Mouse (Mus musculus) forebrain, embryonic 11.5 days (tissue): ENCODE results near the gene Fbxo8. TPM values are rescaled to one million over a fixed set of nuclear protein-coding genes. Genes with fewer than 3 reads are reported as not detected.

Experiments used
- ATAC-seq: fragments of 200-750 bp; cut with Nextera tagmentation; replicated peaks from 2 replicates; pipeline ENCODE4 v1.8.0; 2017; ENCODE audit warnings: moderate TSS enrichment; ENCODE audit not compliant: low FRiP score
- DNase-seq: peaks from one replicate; pipeline ENCODE4 v3.0.0-alpha.2; 2017; ENCODE audit warnings: low spot score
- H3K27ac ChIP-seq: fragments of 300-500 bp; sonication (generic); 2 replicates; pipeline ENCODE4 v1.5.1; 2014; ENCODE audit warnings: low read depth, low read length
- H3K27me3 ChIP-seq: fragments of 300-500 bp; sonication (generic); 2 replicates; pipeline ENCODE4 v1.6.1; 2014; ENCODE audit warnings: mild to moderate bottlenecking, low read length, mixed read lengths; ENCODE audit not compliant: control insufficient read depth, insufficient read depth
- H3K36me3 ChIP-seq: fragments of 300-500 bp; sonication (generic); 2 replicates; pipeline ENCODE4 v1.6.1; 2014; ENCODE audit warnings: mild to moderate bottlenecking, low read length, moderate library complexity, mixed read lengths; ENCODE audit not compliant: control insufficient read depth, insufficient read depth
- H3K4me1 ChIP-seq: fragments of 300-500 bp; sonication (generic); replicated peaks from 2 replicates; pipeline ENCODE4 v1.6.1; 2014; ENCODE audit warnings: low read length, mixed read lengths; ENCODE audit not compliant: control insufficient read depth, insufficient read depth
- H3K4me2 ChIP-seq: fragments of 300-500 bp; sonication (generic); 2 replicates; pipeline ENCODE4 v1.6.1; 2014; ENCODE audit warnings: low read depth, mild to moderate bottlenecking, low read length, moderate library complexity, mixed read lengths; ENCODE audit not compliant: severe bottlenecking
- H3K4me3 ChIP-seq: fragments of 300-500 bp; sonication (generic); 2 replicates; pipeline ENCODE4 v1.5.1; 2014; ENCODE audit warnings: low read depth, low read length
- H3K9ac ChIP-seq: fragments of 300-500 bp; sonication (generic); 2 replicates; pipeline ENCODE4 v1.6.1; 2014; ENCODE audit warnings: low read length
- H3K9me3 ChIP-seq: fragments of 300-500 bp; sonication (generic); 2 replicates; pipeline ENCODE4 v1.6.1; 2016; ENCODE audit warnings: low read length, mixed read lengths; ENCODE audit not compliant: control insufficient read depth
- WGBS: fragments of 180-500 bp; shearing (Covaris S2); extraction: QIAGEN DNeasy Blood & Tissue Kit; methylation state at CpG from one replicate; pipeline ENCODE4 v1.1.7; 2014; 5-methylcytosine and 5-hydroxymethylcytosine counted together
- polyA plus RNA-seq: library from polyadenylated mRNA; unstranded; fragments of >200 nt; fragmentation: Nextera tagmentation; extraction: Ambion mirVana; gene quantifications from 2 replicates; pipeline ENCODE4 v1.2.1, GENCODE M21; 2014

The Fbxo8 gene
- polyA plus RNA-seq, 1 experiment from 2014 or later: 33.3 TPM

DNA sequence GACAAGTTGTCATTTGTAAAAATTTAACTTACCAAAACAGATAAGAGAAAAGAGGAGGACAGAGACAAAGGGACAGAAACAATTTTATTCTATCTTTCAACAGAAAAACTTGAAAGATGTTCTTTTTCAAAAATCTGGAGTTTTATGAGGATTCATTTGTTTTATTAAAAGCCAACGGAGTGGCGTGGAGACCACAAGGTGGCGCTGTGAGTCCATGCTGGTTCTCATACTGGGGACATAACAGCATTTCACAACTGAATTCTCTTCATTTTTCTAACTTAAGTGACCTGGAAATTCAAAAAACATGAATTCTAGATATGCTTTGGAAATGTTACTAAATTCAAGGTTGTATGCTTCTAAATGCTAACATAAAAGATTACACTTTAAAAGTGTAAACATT, 20.5 kb upstream of the Fbxo8 start:
- WGBS: 7% methylated on average over 3 of the region's 3 CpGs
- H3K9me3 ChIP-seq: no peaks in the 10 kb centered on the region
- no peak overlapping the region for H3K4me3 ChIP-seq
- H3K36me3 ChIP-seq: no peaks in the 10 kb centered on the region
- H3K4me2 ChIP-seq: no peak overlapping the region
- DNase-seq (peak; percentile 73), ATAC-seq (no peak)
- no peak overlapping the region for H3K27ac ChIP-seq
- no peaks in the 10 kb centered on the region for H3K27me3 ChIP-seq
- H3K9ac ChIP-seq: no peak overlapping the region
- no peaks in the 10 kb centered on the region for H3K4me1 ChIP-seq

DNA sequence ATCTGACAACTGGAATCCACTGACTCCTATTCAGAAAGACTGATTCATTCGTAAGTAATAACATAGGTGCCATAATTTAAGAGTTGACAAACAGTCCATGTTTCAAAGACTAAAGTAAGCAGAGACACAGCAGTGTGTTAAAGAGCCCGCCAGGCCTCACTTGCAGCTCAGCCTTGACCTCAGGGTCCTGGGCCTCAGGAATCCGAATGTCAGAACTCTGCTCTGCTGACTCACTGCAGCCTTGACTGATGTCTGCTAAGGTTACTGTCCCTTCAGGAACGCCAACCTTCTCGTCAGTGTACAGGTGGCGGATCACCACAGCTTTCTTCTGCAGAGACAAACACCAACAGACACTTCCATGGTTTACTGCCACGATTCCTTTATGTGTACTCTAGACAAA, 10.2 kb upstream of the Fbxo8 start:
- Histone ChIP-seq H3K27ac (no peak overlapping the region), H3K36me3 (no peaks in the 10 kb centered on the region; the same call in 1 of the 2 replicates), H3K9me3 (no peaks in the 10 kb centered on the region), H3K4me1 (no peaks in the 10 kb centered on the region), H3K9ac (no peak overlapping the region), H3K4me2 (no peak overlapping the region), H3K4me3 (no peak overlapping the region), H3K27me3 (no peaks in the 10 kb centered on the region)
- DNase-seq (no peak), ATAC-seq (no peak)
- WGBS: 93% methylated on average over 7 of the region's 7 CpGs

DNA sequence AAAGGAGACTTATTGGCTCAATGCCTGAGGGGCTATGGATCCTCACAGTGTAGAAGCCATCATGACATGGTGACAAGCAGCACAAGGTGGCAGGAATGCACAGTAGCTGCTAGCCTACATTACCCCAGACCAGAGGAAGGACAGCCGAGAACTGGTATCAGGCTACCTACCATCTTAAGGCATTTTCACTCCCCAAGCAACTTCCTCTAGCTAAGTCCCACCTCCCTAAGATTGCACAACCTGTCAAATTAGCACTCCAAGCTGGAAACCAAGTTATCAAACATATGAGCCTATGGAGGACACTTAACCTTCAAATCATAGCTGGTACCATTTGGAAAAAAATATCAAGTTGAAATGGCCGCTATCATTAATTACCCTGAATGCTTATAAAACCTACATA, 3.0 kb upstream of the Fbxo8 start:
- Histone ChIP-seq H3K36me3 (no peaks in the 10 kb centered on the region; the same call in 1 of the 2 replicates), H3K9ac (no peak overlapping the region), H3K4me3 (no peak overlapping the region), H3K27me3 (no peaks in the 10 kb centered on the region), H3K9me3 (no peaks in the 10 kb centered on the region), H3K27ac (no peak overlapping the region), H3K4me1 (no peaks in the 10 kb centered on the region), H3K4me2 (no peak overlapping the region)
- DNase-seq: no peak
- no peak for ATAC-seq
- 96% methylated on average over 2 of the region's 2 CpGs for WGBS

DNA sequence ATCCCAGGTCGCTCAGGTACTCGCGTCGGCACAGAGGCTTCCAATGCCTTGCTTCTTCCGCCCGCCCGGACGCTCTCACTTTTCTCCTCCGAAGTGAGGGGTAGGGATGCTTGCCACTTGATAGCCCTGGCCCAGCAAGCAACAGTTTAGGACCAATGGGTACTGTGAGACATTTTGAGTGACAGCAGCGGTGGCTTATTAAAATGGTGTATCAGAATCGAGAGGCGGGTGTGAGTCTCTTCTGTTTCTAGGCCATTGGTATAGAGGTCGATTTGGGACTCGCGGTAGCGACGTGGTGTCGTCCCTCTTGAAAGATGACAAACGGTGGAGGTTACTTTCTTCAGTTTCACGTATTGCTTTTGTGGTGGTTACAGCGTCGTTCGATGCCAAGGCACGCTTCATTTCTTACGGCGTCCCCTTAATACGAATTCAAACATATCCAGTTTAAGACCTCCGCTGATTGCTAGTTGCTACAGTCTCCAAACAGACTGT, 517 bp downstream of the Fbxo8 start:
- peak; percentile 97 for ATAC-seq
- DNase-seq: peak; percentile 79

DNA sequence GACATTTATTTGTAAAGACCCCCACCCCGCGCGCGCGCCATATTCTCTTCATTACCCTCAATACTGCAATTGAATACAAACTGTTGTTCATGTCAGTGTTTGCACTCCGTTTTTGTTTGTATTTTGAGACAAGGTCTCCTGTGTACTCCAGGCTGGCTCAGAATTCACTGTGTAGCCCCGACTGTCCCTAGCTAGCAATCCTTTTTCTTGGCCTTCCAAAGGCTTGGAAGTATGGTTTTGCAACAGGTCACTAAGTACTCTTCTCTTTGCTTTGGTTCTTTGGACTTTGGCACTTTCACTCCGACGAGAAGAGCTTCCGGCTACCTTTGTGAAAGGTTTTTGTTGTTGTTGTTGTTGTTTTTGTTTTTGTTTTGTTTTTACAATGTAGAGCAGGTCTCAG, 1.2 kb downstream of the Fbxo8 start:
- Histone ChIP-seq H3K36me3 (no peaks in the 10 kb centered on the region), H3K9ac (peak overlapping the region; percentile 83; the same call in 1 of the 2 replicates)
- DNase-seq: no peak

More for the DNA sequence above, 517 bp downstream of the Fbxo8 start:
- Histone ChIP-seq H3K27me3 (no peaks in the 10 kb centered on the region), H3K4me3 (peak overlapping the region; percentile 62), H3K4me1 (no peaks in the 10 kb centered on the region), H3K4me2 (peak overlapping the region; percentile 60), H3K36me3 (no peaks in the 10 kb centered on the region), H3K9ac (peak overlapping the region; percentile 83), H3K27ac (no peak overlapping the region), H3K9me3 (no peaks in the 10 kb centered on the region)
- WGBS: 0% methylated on average over 28 of the region's 28 CpGs

DNA sequence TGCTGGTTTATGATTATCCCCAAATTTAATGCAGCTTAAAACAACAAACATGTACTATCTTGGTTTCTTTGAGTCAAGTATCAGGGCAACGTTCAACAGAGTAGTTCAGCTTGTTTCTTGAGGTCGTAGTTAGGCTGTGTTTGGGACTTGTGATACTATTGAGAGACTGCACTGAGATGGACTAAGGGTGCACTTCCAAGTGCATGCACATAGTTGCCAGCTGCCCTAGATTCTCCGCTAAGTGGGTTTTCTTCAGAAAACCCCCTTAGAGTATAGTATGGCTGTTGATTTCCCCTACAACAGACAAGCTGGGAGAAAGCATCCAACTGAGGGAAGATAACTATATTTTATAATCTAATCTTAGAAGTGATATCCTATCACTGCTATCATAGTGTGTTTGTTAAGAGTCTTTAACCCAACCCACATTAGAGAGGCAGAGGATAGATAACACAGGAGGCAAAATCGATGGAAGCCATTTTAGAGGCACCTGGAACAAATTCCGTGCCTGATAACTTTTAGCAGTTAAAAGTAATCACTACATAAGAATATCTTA, 1.7 kb downstream of the Fbxo8 start:
- no peaks in the 10 kb centered on the region for H3K9me3 ChIP-seq
- H3K36me3 ChIP-seq: no peaks in the 10 kb centered on the region
- H3K4me2 ChIP-seq: no peak overlapping the region
- ATAC-seq (no peak), DNase-seq (no peak)
- H3K9ac ChIP-seq: no peak overlapping the region
- no peak overlapping the region for H3K27ac ChIP-seq
- no peaks in the 10 kb centered on the region for H3K27me3 ChIP-seq
- H3K4me3 ChIP-seq: no peak overlapping the region
- H3K4me1 ChIP-seq: no peaks in the 10 kb centered on the region
- WGBS: 77% methylated on average over 5 of the region's 5 CpGs

More for the DNA sequence above, 1.2 kb downstream of the Fbxo8 start:
- H3K4me2 ChIP-seq: peak overlapping the region; percentile 60
- H3K4me1 ChIP-seq: no peaks in the 10 kb centered on the region
- ATAC-seq: no peak
- 30% methylated on average over 10 of the region's 10 CpGs for WGBS
- H3K9me3 ChIP-seq: no peaks in the 10 kb centered on the region
- no peak overlapping the region for H3K27ac ChIP-seq
- H3K27me3 ChIP-seq: no peaks in the 10 kb centered on the region
- H3K4me3 ChIP-seq: peak overlapping the region; percentile 62

DNA sequence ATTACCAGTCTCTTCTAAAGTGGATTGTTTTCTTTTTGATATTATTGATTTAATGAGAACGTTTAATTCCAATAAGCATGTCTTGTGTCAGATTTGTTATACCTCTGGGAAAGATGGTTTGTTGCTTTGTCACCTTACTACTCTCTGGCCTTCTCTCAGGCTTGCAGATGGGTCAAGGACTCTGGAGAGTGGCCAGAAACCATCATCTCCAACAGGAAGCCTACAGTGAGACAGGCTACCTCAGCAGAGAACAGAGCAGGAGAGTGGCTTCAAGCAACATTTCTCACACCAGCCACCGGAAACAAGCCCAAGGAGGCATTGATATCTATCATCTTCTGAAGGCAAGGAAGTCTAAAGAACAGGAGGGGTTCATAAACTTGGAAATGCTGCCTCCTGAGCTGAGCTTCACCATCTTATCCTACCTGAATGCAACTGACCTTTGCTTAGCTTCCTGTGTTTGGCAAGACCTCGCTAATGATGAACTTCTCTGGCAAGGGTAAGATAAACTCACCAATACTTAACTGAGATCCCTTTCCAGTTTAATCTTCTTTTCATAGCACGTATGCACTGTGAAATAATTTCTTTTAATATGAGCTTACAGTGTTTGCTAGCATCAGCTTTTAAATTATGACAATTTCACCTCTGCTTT, 13.6 kb downstream of the Fbxo8 start:
- DNase-seq (no peak), ATAC-seq (no peak)
- H3K9me3 ChIP-seq: no peaks in the 10 kb centered on the region
- WGBS: 88% methylated on average over 4 of the region's 4 CpGs
- H3K27me3 ChIP-seq: no peaks in the 10 kb centered on the region
- no peak overlapping the region for H3K27ac ChIP-seq
- H3K4me2 ChIP-seq: no peak overlapping the region
- no peak overlapping the region for H3K4me3 ChIP-seq
- no peak overlapping the region for H3K9ac ChIP-seq
- H3K4me1 ChIP-seq: no peaks in the 10 kb centered on the region
- H3K36me3 ChIP-seq: no peaks in the 10 kb centered on the region

DNA sequence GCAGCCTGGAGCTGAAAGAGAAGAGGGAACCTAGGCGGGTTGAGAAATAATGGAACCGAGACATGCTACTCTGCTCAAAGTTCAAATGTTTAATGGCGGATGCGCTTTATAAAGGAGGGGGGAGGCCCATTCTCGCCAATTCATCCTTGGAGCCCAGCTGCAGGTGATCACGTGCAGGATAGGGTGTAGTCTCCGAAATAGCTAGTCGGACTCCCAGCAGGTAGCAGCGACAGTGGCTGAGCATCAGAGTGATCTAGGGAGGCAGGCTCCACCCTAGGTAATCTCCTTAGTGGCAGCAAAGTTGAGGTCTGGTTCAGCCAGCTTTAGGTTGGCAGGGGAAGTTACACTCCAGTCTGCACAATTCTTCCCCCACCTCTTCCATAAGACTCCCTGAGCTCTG, 16.0 kb downstream of the Fbxo8 start:
- no peaks in the 10 kb centered on the region for H3K36me3 ChIP-seq
- H3K9ac ChIP-seq: no peak overlapping the region
- H3K27me3 ChIP-seq: no peaks in the 10 kb centered on the region
- no peak for DNase-seq
- no peaks in the 10 kb centered on the region for H3K4me1 ChIP-seq
- H3K4me2 ChIP-seq: no peak overlapping the region
- WGBS: 93% methylated on average over 9 of the region's 9 CpGs
- H3K4me3 ChIP-seq: no peak overlapping the region
- H3K9me3 ChIP-seq: no peaks in the 10 kb centered on the region
- H3K27ac ChIP-seq: no peak overlapping the region
- no peak for ATAC-seq

DNA sequence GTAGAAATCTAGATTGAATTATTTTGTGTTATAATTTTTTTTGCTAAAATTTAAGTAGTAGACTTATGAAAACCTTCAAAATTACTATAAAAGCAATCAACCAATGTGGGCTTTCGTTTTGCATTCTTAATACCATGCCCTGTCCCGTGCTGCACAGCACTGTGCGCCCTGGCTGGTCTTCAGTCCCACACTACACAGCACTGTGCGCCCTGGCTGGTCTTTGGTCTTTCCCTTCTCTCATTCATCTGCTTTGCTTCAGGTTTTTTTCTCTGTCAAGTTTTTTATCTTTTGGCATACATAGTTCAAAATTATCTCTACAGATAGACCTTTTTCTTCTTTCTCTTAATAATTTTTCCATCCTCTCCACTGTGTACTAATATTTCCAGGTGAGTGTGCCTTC, 30.0 kb downstream of the Fbxo8 start:
- H3K9me3 ChIP-seq: no peaks in the 10 kb centered on the region
- no peaks in the 10 kb centered on the region for H3K4me1 ChIP-seq
- no peak overlapping the region for H3K4me2 ChIP-seq
- DNase-seq (no peak), ATAC-seq (no peak)
- H3K9ac ChIP-seq: no peak overlapping the region
- H3K4me3 ChIP-seq: no peak overlapping the region
- H3K36me3 ChIP-seq: no peaks in the 10 kb centered on the region
- no peak overlapping the region for H3K27ac ChIP-seq
- no peaks in the 10 kb centered on the region for H3K27me3 ChIP-seq
- 92% methylated on average over 4 of the region's 4 CpGs for WGBS
